Mouse (Mus musculus): ENCODE results near the gene Ppm1j.

GRCm38 (mm10) chr3:104780561-104781420, at the start of gene Ppm1j:
- TF ChIP-seq CTCF (IDR thresholded peaks at IDR 0.05; ENCODE audit: low read depth) (no peak), EP300 (IDR thresholded peaks at IDR 0.05; ENCODE audit: low read depth) (no peak)
